Mouse (Mus musculus) heart, adult 2 months (tissue): ENCODE measurements around the gene Olfr98. TPM values are rescaled to one million over a fixed set of nuclear protein-coding genes. Genes with fewer than 3 reads are reported as not detected.

Experiments used
- DNase-seq, 2 experiments: peaks; one replicate each; pipeline ENCODE4 v3.0.0; 2021
- H3K27ac ChIP-seq: fragments of 200-600 bp; 2 replicates; pipeline ENCODE4 v1.8.1; 2022
- H3K27me3 ChIP-seq: fragments of 200-500 bp; 2 replicates; pipeline ENCODE4 v1.6.1; 2012; ENCODE audit warnings: mild to moderate bottlenecking, low read length, inconsistent platforms, mixed read lengths; ENCODE audit not compliant: control insufficient read depth, insufficient read depth
- H3K36me3 ChIP-seq: fragments of 200-500 bp; 2 replicates; pipeline ENCODE4 v1.6.1; 2012; ENCODE audit warnings: low read length, inconsistent platforms; ENCODE audit not compliant: control insufficient read depth, insufficient read depth
- H3K4me1 ChIP-seq: fragments of 200-500 bp; 2 replicates; pipeline ENCODE4 v1.6.1; 2011; ENCODE audit warnings: low read length; ENCODE audit not compliant: control insufficient read depth, insufficient read depth
- H3K4me3 ChIP-seq: fragments of 200-600 bp; 2 replicates; pipeline ENCODE4 v1.8.1; 2022
- H3K79me2 ChIP-seq: fragments of 200-500 bp; replicated peaks from 2 replicates; pipeline ENCODE4 v1.6.1; 2012; ENCODE audit warnings: mild to moderate bottlenecking, inconsistent platforms, low read length, moderate library complexity, mixed read lengths; ENCODE audit not compliant: control insufficient read depth, insufficient read depth
- H3K9ac ChIP-seq: fragments of 200-500 bp; 2 replicates; pipeline ENCODE4 v1.6.1; 2012; ENCODE audit warnings: low read depth, mild to moderate bottlenecking, control low read depth, inconsistent platforms, low read length, mixed read lengths
- CTCF ChIP-seq: fragments of 200-600 bp; IDR thresholded peaks from 2 replicates; pipeline ENCODE4 v1.8.1; 2022; ENCODE audit warnings: antibody characterized with exemption, mild to moderate bottlenecking, moderate library complexity
- EP300 ChIP-seq: fragments of 200-500 bp; IDR thresholded peaks from 2 replicates; pipeline ENCODE4 v1.6.1; 2011; ENCODE audit warnings: low read depth, low read length, control low read depth; ENCODE audit not compliant: insufficient read depth
- POLR2A ChIP-seq: fragments of 200-500 bp; IDR thresholded peaks from 2 replicates; pipeline ENCODE4 v1.6.1; 2011; ENCODE audit warnings: mild to moderate bottlenecking, low read depth, low read length, control low read depth; ENCODE audit not compliant: insufficient read depth
- WGBS: fragments of 180-500 bp; shearing (Covaris S2); methylation state at CpG from one replicate; pipeline ENCODE4 v1.1.7; 2018; 5-methylcytosine and 5-hydroxymethylcytosine counted together
- intact Hi-C: fragments of 180-260 bp; cut with DNase I; formaldehyde crosslinking; loops from one replicate; pipeline ENCODE4 v1.15.1; 2025
- long read RNA-seq: library from polyadenylated mRNA; stranded (forward); transcript quantifications from one replicate; pipeline ENCODE4 v2.0.0, GENCODE M21; 2021
- polyA plus RNA-seq: library from polyadenylated mRNA; depleted of rRNA; stranded (reverse); fragments of >200 nt; gene quantifications from 2 replicates; pipeline ENCODE4 v1.2.3, GENCODE M21; 2012; rRNA removed
- total RNA-seq, 2 experiments: library from RNA; stranded (reverse); gene quantifications; 2 replicates each; pipeline ENCODE4 v1.2.3; 2021

Olfr98 gene
- total RNA-seq: not detected
- polyA plus RNA-seq: not detected in 2 replicates
- long read RNA-seq: 0 reads

- Histone ChIP-seq H3K9ac (no peak within 1 kb of the TSS), H3K4me1 (no peaks in the 10 kb centered on the region), H3K27ac (no peak within 1 kb of the TSS), H3K36me3 (no peaks in the 10 kb centered on the region), H3K27me3 (no peaks in the 10 kb centered on the region), H3K79me2 (no peaks in the 10 kb centered on the region), H3K4me3 (no peak within 1 kb of the TSS)
- no peak for TF ChIP-seq EP300
- no peak for TF ChIP-seq CTCF
- TF ChIP-seq POLR2A: no peak
- DNase-seq: no peak
- WGBS: 57% methylated on average over 1 of the region's 1 CpGs
- intact Hi-C loops: no loop called here
These were observed at the start of gene Olfr98 for GRCm38 (mm10) chr17:37263626-37264025. Olfr98 (minus strand) TSS chr17:37263749.

GRCm38 (mm10) chr17:37310146-37310699, 46.7 kb upstream of the Olfr98 start:
- no peak for DNase-seq
- intact Hi-C loops: no loop called here
- WGBS: 35% methylated on average over 2 of the region's 2 CpGs
- Histone ChIP-seq H3K27me3 (no peaks in the 10 kb centered on the region), H3K4me3 (no peak overlapping the region), H3K27ac (no peak overlapping the region), H3K4me1 (no peaks in the 10 kb centered on the region), H3K79me2 (no peaks in the 10 kb centered on the region), H3K9ac (no peak overlapping the region), H3K36me3 (no peaks in the 10 kb centered on the region)
- TF ChIP-seq CTCF: no peak
- TF ChIP-seq POLR2A: no peak
- no peak for TF ChIP-seq EP300

- no peak overlapping the region for H3K9ac ChIP-seq
- H3K27me3 ChIP-seq: no peaks in the 10 kb centered on the region
- WGBS: 28% methylated on average over 4 of the region's 4 CpGs
These were observed 44.9 kb upstream of the Olfr98 start for GRCm38 (mm10) chr17:37308483-37308882.

GRCm38 (mm10) chr17:37304213-37304612, 40.7 kb upstream of the Olfr98 start, which contains the start of gene Olfr101:
Olfr101 (minus strand) TSS chr17:37304313.
- H3K36me3 ChIP-seq: no peaks in the 10 kb centered on the region
- intact Hi-C loops: no loop called here
- no peaks in the 10 kb centered on the region for H3K4me1 ChIP-seq
- no peaks in the 10 kb centered on the region for H3K79me2 ChIP-seq
- DNase-seq: no peak
- no peak within 1 kb of the TSS for H3K27ac ChIP-seq
- no peak for TF ChIP-seq CTCF
- no peak for TF ChIP-seq POLR2A
- no peak within 1 kb of the TSS for H3K9ac ChIP-seq
- H3K27me3 ChIP-seq: no peaks in the 10 kb centered on the region
- 63% methylated on average over 4 of the region's 4 CpGs for WGBS
- no peak within 1 kb of the TSS for H3K4me3 ChIP-seq

More at GRCm38 (mm10) chr17:37308483-37308882, 44.9 kb upstream of the Olfr98 start:
- Histone ChIP-seq H3K27ac (no peak overlapping the region), H3K36me3 (no peaks in the 10 kb centered on the region), H3K4me1 (no peaks in the 10 kb centered on the region), H3K4me3 (no peak overlapping the region), H3K79me2 (no peaks in the 10 kb centered on the region)
- TF ChIP-seq CTCF: peak; percentile 23; the same call in 1 of the 2 replicates
- TF ChIP-seq POLR2A: no peak
- intact Hi-C loops: no loop called here
- DNase-seq: no peak

GRCm38 (mm10) chr17:37283360-37283759, 19.8 kb upstream of the Olfr98 start, which contains the start of gene Olfr99:
Olfr99 (minus strand) TSS chr17:37283460.
- Histone ChIP-seq H3K4me1 (no peaks in the 10 kb centered on the region), H3K9ac (no peak within 1 kb of the TSS), H3K79me2 (no peaks in the 10 kb centered on the region), H3K27me3 (no peaks in the 10 kb centered on the region), H3K4me3 (no peak within 1 kb of the TSS), H3K27ac (no peak within 1 kb of the TSS), H3K36me3 (no peaks in the 10 kb centered on the region)
- TF ChIP-seq POLR2A (no peak), CTCF (no peak), EP300 (no peak)
- no peak for DNase-seq
- WGBS: 69% methylated on average over 1 of the region's 1 CpGs
- intact Hi-C loops: no loop called here

GRCm38 (mm10) chr17:37280331-37280730, 16.8 kb upstream of the Olfr98 start:
- Histone ChIP-seq H3K4me1 (no peaks in the 10 kb centered on the region), H3K36me3 (no peaks in the 10 kb centered on the region), H3K9ac (no peak overlapping the region), H3K4me3 (no peak overlapping the region), H3K79me2 (no peaks in the 10 kb centered on the region), H3K27ac (no peak overlapping the region), H3K27me3 (no peaks in the 10 kb centered on the region)
- WGBS: 16% methylated on average over 1 of the region's 1 CpGs
- intact Hi-C loops: no loop called here
- no peak for DNase-seq
- TF ChIP-seq POLR2A (no peak), CTCF (no peak), EP300 (no peak)

- no peak overlapping the region for H3K4me3 ChIP-seq
- no peaks in the 10 kb centered on the region for H3K27me3 ChIP-seq
- DNase-seq: no peak
- TF ChIP-seq POLR2A (no peak), CTCF (no peak), EP300 (no peak)
- H3K79me2 ChIP-seq: no peaks in the 10 kb centered on the region
- H3K27ac ChIP-seq: no peak overlapping the region
- no peaks in the 10 kb centered on the region for H3K4me1 ChIP-seq
- no peak overlapping the region for H3K9ac ChIP-seq
- intact Hi-C loops: no loop called here
- H3K36me3 ChIP-seq: no peaks in the 10 kb centered on the region
These were observed 13.0 kb upstream of the Olfr98 start for GRCm38 (mm10) chr17:37276573-37276972.
